Mouse (Mus musculus) heart, postnatal 0 days (tissue): ENCODE results near the gene Pmf1.

Experiments used
- CTCF ChIP-seq: IDR thresholded peaks from 2 replicates; pipeline ENCODE4 v1.5.1; 2016; ENCODE audit warnings: antibody characterized with exemption, control low read depth, low read depth
- EP300 ChIP-seq: IDR thresholded peaks from 2 replicates; pipeline ENCODE4 v1.6.1; 2016; ENCODE audit warnings: antibody characterized with exemption, low read depth

- TF ChIP-seq EP300 (no peak), CTCF (no peak)
Observed at GRCm38 (mm10) chr3:88437454-88437853, 27.3 kb upstream of the Pmf1 start.
